Mouse (Mus musculus) small intestine, adult 2 months (tissue): ENCODE measurements around the gene Tarm1. TPM values are rescaled to one million over a fixed set of nuclear protein-coding genes. Genes with fewer than 3 reads are reported as not detected.

Experiments used
- H3K27ac ChIP-seq: fragments of 200-500 bp; 2 replicates; pipeline ENCODE4 v1.5.1; 2012; ENCODE audit warnings: low read depth, low read length, control low read depth, inconsistent platforms; ENCODE audit not compliant: insufficient read depth
- H3K27me3 ChIP-seq: fragments of 200-500 bp; 2 replicates; pipeline ENCODE4 v1.6.1; 2012; ENCODE audit warnings: mild to moderate bottlenecking, moderate library complexity, low read length, inconsistent platforms; ENCODE audit not compliant: control insufficient read depth, insufficient read depth
- H3K36me3 ChIP-seq: fragments of 200-500 bp; 2 replicates; pipeline ENCODE4 v1.6.1; 2012; ENCODE audit warnings: mild to moderate bottlenecking, low read length, control low read depth, inconsistent platforms; ENCODE audit not compliant: control insufficient read depth, insufficient read depth
- H3K4me1 ChIP-seq: fragments of 200-500 bp; 2 replicates; pipeline ENCODE4 v1.6.1; 2012; ENCODE audit warnings: low read length, inconsistent platforms, mixed read lengths; ENCODE audit not compliant: control insufficient read depth, insufficient read depth, insufficient read length
- H3K4me3 ChIP-seq: fragments of 200-500 bp; 2 replicates; pipeline ENCODE4 v1.5.1; 2012; ENCODE audit warnings: low read depth, mild to moderate bottlenecking, control low read depth, inconsistent platforms, low read length, moderate library complexity
- CTCF ChIP-seq: fragments of 200-500 bp; IDR thresholded peaks from 2 replicates; pipeline ENCODE4 v1.5.1; 2012; ENCODE audit warnings: low read depth, mild to moderate bottlenecking, control low read depth, inconsistent platforms, low read length, moderate library complexity, mixed read lengths; ENCODE audit not compliant: insufficient replicate concordance, insufficient read length; ENCODE audit errors: extremely low read depth
- POLR2A ChIP-seq: fragments of 200-500 bp; IDR thresholded peaks from 2 replicates; pipeline ENCODE4 v1.6.1; 2012; ENCODE audit warnings: low read depth, mild to moderate bottlenecking, control low read depth, inconsistent platforms, low read length, moderate library complexity
- WGBS: fragments of 180-500 bp; shearing (Covaris S2); methylation state at CpG from one replicate; pipeline ENCODE4 v1.1.7; 2018; 5-methylcytosine and 5-hydroxymethylcytosine counted together
- polyA plus RNA-seq: library from polyadenylated mRNA; depleted of rRNA; stranded (reverse); fragments of >200 nt; gene quantifications from 2 replicates; pipeline ENCODE4 v1.2.3, GENCODE M21; 2012

Tarm1 gene
- polyA plus RNA-seq, 1 experiment = not detected

- WGBS = 46% methylated on average over 2 of the region's 2 CpGs
These were observed 33.8 kb downstream of the Tarm1 start for GRCm38 (mm10) chr7:3468614-3469013.

GRCm38 (mm10) chr7:3463306-3463705 is 39.1 kb downstream of the Tarm1 start:
- no peaks in the 10 kb centered on the region for H3K4me1 ChIP-seq
- no peaks in the 10 kb centered on the region for H3K36me3 ChIP-seq
- WGBS = 76% methylated on average over 4 of the region's 4 CpGs
- H3K27me3 ChIP-seq = no peaks in the 10 kb centered on the region
- no peak overlapping the region for H3K27ac ChIP-seq
- H3K4me3 ChIP-seq = no peak overlapping the region
- TF ChIP-seq POLR2A (no peak), CTCF (no peak)

More at GRCm38 (mm10) chr7:3468614-3469013, 33.8 kb downstream of the Tarm1 start:
- no peak for TF ChIP-seq CTCF
- TF ChIP-seq POLR2A = no peak
- no peaks in the 10 kb centered on the region for H3K36me3 ChIP-seq
- H3K4me1 ChIP-seq = no peaks in the 10 kb centered on the region
- H3K27me3 ChIP-seq = no peaks in the 10 kb centered on the region
- H3K27ac ChIP-seq = no peak overlapping the region
- H3K4me3 ChIP-seq = no peak overlapping the region

DNA sequence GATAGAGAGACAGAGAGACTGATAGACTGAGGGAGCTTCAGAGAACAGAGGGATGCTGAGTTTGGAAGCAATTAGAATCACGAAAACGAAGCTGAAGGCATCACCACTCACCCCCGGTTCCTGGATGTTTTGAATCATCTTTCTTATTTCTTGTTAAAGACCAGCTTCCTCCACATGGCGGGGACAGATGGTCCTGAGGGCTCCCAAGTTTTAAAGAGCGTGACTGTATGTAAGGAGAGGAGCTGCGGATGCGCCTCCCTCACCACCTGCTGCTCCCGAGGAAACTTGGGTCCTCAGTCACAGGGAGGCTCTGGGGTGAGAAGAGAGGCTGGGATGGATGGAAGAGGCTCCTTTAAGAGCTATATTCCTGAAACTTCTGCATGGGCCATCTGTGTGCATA is 42.2 kb downstream of the Tarm1 start:
- 85% methylated on average over 8 of the region's 8 CpGs for WGBS
- no peak overlapping the region for H3K4me3 ChIP-seq
- H3K27ac ChIP-seq = no peak overlapping the region
- H3K27me3 ChIP-seq = no peaks in the 10 kb centered on the region
- TF ChIP-seq CTCF (no peak), POLR2A (no peak)
- H3K36me3 ChIP-seq = no peaks in the 10 kb centered on the region
- no peaks in the 10 kb centered on the region for H3K4me1 ChIP-seq

- Histone ChIP-seq H3K36me3 (no peaks in the 10 kb centered on the region), H3K4me3 (no peak overlapping the region), H3K27ac (no peak overlapping the region), H3K27me3 (no peaks in the 10 kb centered on the region), H3K4me1 (no peaks in the 10 kb centered on the region)
- TF ChIP-seq CTCF = no peak
- no peak for TF ChIP-seq POLR2A
- WGBS = 73% methylated on average over 9 of the region's 9 CpGs
These were observed 44.6 kb downstream of the Tarm1 start for GRCm38 (mm10) chr7:3457841-3458217.

GRCm38 (mm10) chr7:3457111-3457840 is 45.1 kb downstream of the Tarm1 start:
- Histone ChIP-seq H3K4me3 (no peak overlapping the region), H3K27ac (no peak overlapping the region), H3K27me3 (no peaks in the 10 kb centered on the region), H3K4me1 (no peaks in the 10 kb centered on the region), H3K36me3 (no peaks in the 10 kb centered on the region)
- no peak for TF ChIP-seq POLR2A
- TF ChIP-seq CTCF = no peak
- 88% methylated on average over 10 of the region's 10 CpGs for WGBS

GRCm38 (mm10) chr7:3453486-3454183 is 48.8 kb downstream of the Tarm1 start:
- H3K36me3 ChIP-seq = no peaks in the 10 kb centered on the region
- TF ChIP-seq CTCF = peak; percentile 27; the same call in 1 of the 2 replicates
- no peak for TF ChIP-seq POLR2A
- no peaks in the 10 kb centered on the region for H3K4me1 ChIP-seq
- WGBS = 59% methylated on average over 11 of the region's 11 CpGs
- H3K4me3 ChIP-seq = no peak overlapping the region
- no peak overlapping the region for H3K27ac ChIP-seq
- no peaks in the 10 kb centered on the region for H3K27me3 ChIP-seq

- Histone ChIP-seq H3K4me3 (no peak overlapping the region), H3K36me3 (no peaks in the 10 kb centered on the region)
These were observed 49.5 kb downstream of the Tarm1 start for GRCm38 (mm10) chr7:3452821-3453485.

More at GRCm38 (mm10) chr7:3452821-3453485, 49.5 kb downstream of the Tarm1 start:
- TF ChIP-seq POLR2A (no peak), CTCF (no peak)
- H3K27ac ChIP-seq = no peak overlapping the region
- no peaks in the 10 kb centered on the region for H3K4me1 ChIP-seq
- no peaks in the 10 kb centered on the region for H3K27me3 ChIP-seq
- 53% methylated on average over 12 of the region's 12 CpGs for WGBS
